Mouse (Mus musculus): Measurements from ENCODE around the gene Wwtr1. TPM values are rescaled to one million over a fixed set of nuclear protein-coding genes. Genes with fewer than 3 reads are reported as not detected.

Wwtr1 gene
- polyA plus RNA-seq (2017; shearing (Covaris generic)), result not detected

DNA sequence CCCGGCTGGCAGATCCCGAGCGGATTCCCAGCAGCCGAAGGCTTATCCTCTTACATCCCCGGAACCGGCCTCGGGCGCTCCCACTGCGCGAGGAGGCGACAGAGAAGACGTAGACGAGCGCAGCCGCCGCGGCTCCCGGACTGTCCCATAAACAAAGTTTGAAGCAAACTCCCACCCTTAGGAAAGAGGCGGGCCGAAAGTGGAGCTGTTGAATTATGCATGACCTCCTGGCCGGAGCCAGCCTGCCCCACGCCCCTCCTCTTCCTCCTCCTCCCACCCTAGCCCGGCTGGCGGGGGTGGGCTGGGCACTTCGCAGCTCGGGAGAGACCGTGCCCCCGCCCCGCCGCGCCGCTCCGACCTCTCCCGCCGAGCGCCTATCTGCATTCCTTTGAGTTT, at the start of gene Wwtr1:
Gene Wwtr1, minus strand, starts transcription at position 251 of the 396 bp plus-strand sequence.

DNA sequence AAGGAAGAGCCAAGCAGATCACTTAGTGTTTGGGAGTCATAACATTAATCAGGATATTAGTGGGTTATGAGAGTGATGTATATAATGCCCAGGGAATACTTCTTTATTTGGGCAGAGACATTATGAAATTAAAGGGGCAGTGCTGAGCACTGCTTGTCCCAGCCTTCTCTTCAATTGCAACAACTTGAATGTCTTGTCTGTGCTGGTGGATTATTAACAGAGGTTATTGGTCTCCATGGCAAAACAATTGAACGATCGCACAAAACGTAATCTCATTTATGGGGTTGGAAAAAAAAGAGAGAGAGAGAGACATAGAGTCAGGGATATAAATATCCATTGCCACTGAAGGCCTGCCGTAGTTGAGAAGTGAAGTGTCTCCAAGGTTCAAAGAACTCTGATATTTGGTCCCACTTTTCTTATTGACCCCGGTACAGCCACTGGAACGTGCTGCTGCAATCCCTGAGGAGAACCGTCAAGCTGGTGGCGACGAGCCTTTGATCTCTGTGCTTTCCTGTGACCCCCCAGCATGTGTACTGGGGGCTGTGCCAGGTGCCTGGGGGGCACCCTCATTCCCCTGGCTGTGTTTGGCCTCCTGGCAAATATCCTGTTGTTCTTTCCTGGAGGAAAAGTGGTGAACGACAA, 150.5 kb downstream of the Wwtr1 start, which contains the start of gene Tm4sf4:
Gene Tm4sf4, plus strand, starts transcription at position 226 of the 642 bp plus-strand sequence.

Other genes starting within 250 kb of the Wwtr1 start
- not detected for gene Tm4sf4, start 150.6 kb downstream of the Wwtr1 start, polyA plus RNA-seq (2017; shearing (Covaris generic))
- gene Commd2, start 75.8 kb upstream of the Wwtr1 start, polyA plus RNA-seq (2017; shearing (Covaris generic)), result 78.3 TPM
- not detected for gene Ankub1, start 116.9 kb upstream of the Wwtr1 start, polyA plus RNA-seq (2017; shearing (Covaris generic))
- gene Rnf13, start 160.2 kb upstream of the Wwtr1 start, polyA plus RNA-seq (2017; shearing (Covaris generic)), result 55.9 TPM

Measured in activated CD4-positive, CD25-positive, alpha-beta regulatory T cell, adult 9 weeks (primary cell).